Mouse (Mus musculus) layer of hippocampus, adult 9-10 months (tissue): Measurements from ENCODE around the gene Rapgef6.

Experiments used
- DNase-seq: peaks from one replicate; pipeline ENCODE4 v3.0.0; 2022; ENCODE audit warnings: low spot score

The Rapgef6 gene

GRCm38 (mm10) chr11:54735114-54735513 is 212.5 kb downstream of the Rapgef6 start:
- no peak for DNase-seq

GRCm38 (mm10) chr11:54736903-54737302 is 214.3 kb downstream of the Rapgef6 start:
- no peak for DNase-seq

GRCm38 (mm10) chr11:54739012-54739750 is 216.5 kb downstream of the Rapgef6 start:
- no peak for DNase-seq

GRCm38 (mm10) chr11:54741330-54741729 is 218.7 kb downstream of the Rapgef6 start:
- DNase-seq: no peak

- no peak for DNase-seq
Measured at GRCm38 (mm10) chr11:54744231-54744630, 221.6 kb downstream of the Rapgef6 start.
